Mouse (Mus musculus) T-helper 1 cell (primary cell): Measurements from ENCODE around the gene Ankmy1.

ENCODE experiments used
- in situ Hi-C: fragments of 300-600 bp; cut with MboI, MseI; formaldehyde crosslinking; loops from one replicate; pipeline ENCODE4 v1.15.1; 2025; ENCODE audit warnings: high pct_unique_total_duplicates

Ankmy1 gene

GRCm38 (mm10) chr1:92912286-92912685 lies 9.6 kb upstream of the Ankmy1 start:
- in situ Hi-C loops: no loop called here

- in situ Hi-C loops: no loop called here
Observed at GRCm38 (mm10) chr1:92911721-92912138, 9.0 kb upstream of the Ankmy1 start.

GRCm38 (mm10) chr1:92910925-92911720 lies 8.4 kb upstream of the Ankmy1 start:
- in situ Hi-C loops: no loop called here

GRCm38 (mm10) chr1:92910239-92910885 lies 7.7 kb upstream of the Ankmy1 start, which contains the start of gene Rnpepl1:
Gene Rnpepl1, plus strand, starts transcription at chr1:92910783.
- in situ Hi-C loops: no loop called here

- in situ Hi-C loops: no loop called here
Observed at GRCm38 (mm10) chr1:92909068-92909467, 6.4 kb upstream of the Ankmy1 start.

- in situ Hi-C loops: no loop called here
Observed at GRCm38 (mm10) chr1:92908664-92909063, 6.0 kb upstream of the Ankmy1 start.

DNA sequence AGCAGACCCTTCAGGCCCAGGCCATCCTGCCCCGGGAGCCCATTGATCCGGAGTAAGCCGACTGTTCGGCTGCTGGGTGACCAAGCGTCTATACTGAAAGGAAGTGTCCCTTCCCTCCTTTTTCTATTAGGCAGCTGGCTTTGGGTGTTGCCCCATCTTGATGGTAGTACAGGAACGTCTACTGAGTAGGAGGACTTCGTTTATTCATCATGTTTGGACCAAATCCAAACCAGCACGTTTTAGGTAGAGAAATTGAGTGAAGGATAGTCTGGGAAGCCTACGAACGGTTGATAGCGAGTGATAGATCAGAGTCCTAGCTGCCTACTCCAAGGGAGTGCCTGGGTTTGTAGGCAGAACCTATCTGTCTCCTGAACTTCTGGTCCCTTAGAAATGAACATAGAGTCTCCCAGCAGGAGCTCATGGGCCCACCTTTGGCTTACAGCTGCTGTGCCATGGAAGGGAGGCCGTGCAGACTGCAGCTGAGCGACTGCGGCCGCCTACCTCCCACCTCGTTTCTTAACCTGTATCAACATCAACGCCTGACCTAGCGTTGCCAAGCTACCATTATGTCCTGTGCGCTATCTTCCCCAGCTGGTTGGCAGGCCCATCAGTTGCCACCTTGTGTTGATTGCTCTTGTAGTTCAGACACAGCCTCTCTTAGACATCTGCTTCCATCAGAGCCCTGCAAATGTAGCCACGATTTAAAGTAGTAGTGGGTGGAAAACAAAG lies 5.1 kb upstream of the Ankmy1 start:
- in situ Hi-C loops: no loop called here

GRCm38 (mm10) chr1:92906779-92907631 lies 4.3 kb upstream of the Ankmy1 start, which contains the start of gene Dusp28:
Gene Dusp28, plus strand, starts transcription at chr1:92906981.
- in situ Hi-C loops: no loop called here

DNA sequence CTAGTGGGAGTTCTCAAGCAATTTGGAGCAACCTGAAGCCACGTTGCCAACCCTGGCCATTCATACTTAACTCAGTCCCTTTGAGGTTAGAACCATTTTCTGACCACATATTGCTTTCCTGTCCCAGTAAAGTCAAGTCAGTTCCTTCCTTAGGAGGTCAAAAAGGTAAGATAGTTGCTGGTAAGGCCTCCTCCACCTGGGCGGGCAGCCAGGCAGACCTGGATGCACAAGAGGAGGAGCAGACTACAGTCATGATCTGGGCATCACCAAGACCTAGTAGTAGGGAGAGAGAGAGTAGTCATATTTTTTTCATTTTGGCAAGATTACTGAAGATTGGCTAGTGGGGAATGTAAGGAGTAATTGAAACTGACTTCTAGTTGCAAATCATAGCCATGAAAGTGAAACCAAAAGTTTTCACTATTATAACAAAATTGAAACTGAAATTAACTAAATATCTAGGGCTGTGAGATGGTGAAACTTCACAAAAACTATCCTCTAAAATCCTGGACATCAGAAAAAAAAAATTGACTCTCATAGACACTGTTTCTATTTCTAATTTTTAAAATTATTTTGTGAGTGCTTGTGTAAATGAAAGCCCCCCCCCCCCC lies 3.1 kb upstream of the Ankmy1 start:
- in situ Hi-C loops: no loop called here

DNA sequence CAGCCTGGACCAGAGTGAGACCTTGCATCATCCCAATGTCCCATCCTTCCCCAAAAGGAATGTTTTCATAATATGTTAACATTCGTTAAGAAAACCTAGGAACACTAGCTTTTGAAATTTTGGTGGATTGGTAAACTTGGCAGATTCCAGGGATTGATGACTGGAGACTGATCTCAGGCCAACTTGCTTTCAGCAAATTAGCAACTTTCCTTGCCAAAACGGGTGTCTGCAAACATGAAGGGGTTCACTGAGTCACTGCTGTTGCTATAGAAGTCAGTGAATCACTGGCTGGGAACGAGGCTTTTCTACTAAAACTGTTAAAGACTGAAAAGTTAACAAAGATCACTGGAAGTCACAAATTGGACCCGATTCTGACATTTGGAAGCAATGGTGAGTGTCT lies 921 bp upstream of the Ankmy1 start:
- in situ Hi-C loops: no loop called here

DNA sequence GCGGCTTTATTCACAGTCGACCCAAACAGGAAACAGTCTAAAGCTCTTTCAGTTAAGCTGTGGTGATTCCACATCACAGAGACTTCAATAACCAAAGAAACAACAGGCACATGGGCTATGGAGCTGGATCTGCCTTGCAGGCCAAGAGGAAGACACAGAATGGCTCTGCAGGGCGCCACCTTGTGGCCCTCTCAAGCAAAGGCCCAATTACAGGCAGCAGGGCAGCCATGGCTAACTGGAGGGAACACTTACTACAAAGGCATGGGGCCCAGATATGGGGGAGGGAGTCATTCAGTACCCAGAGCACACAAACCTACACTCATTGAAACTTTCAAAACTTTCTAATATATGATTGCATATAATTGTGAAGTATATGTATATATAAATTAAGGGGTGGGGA lies 7.6 kb downstream of the Ankmy1 start:
- in situ Hi-C loops: no loop called here

GRCm38 (mm10) chr1:92893896-92894295 lies 8.8 kb downstream of the Ankmy1 start:
- in situ Hi-C loops: no loop called here

DNA sequence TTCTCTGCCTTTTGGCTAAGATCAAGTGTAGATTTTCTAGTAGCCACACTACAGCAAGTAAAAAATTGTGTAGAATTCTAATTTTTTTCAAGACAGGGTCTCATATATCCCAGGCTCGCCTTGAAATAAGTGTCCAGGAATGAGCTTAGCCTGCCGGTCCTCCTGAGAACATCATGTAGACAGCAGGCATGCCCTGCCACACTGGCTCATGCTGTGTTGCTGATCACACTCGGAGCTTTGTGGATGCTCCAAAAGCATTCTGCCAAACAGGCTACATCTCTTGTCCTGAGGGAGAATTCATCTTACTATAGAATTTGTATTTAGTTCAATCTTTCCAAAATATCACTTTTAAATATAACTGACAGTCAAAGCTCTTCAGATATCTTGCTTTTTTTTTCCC lies 9.9 kb downstream of the Ankmy1 start:
- in situ Hi-C loops: no loop called here

- in situ Hi-C loops: no loop called here
Observed at GRCm38 (mm10) chr1:92888901-92889655, 13.6 kb downstream of the Ankmy1 start.

GRCm38 (mm10) chr1:92881982-92882381 lies 20.7 kb downstream of the Ankmy1 start:
- in situ Hi-C loops: no loop called here

DNA sequence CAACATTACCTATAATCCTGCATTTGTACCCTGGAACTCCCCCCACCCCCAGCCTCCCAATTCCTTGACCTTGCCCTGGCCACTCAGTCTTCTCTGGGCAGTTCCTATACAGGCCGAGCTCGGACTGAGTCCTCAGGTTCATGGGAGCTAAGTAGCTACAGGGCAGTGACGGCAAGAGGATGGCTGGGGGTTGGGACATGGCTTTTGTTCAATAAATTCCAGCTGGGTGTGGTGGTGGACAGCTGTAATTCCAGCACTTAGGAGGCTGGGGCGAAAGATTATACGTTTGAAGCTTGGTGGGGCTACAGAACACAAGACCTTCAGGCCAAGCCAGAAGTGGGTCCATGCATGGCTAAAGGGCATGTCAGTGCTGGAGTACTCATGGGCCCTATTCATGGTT lies 22.6 kb downstream of the Ankmy1 start:
- in situ Hi-C loops: no loop called here

- in situ Hi-C loops: no loop called here
Observed at GRCm38 (mm10) chr1:92879266-92879665, 23.4 kb downstream of the Ankmy1 start.

DNA sequence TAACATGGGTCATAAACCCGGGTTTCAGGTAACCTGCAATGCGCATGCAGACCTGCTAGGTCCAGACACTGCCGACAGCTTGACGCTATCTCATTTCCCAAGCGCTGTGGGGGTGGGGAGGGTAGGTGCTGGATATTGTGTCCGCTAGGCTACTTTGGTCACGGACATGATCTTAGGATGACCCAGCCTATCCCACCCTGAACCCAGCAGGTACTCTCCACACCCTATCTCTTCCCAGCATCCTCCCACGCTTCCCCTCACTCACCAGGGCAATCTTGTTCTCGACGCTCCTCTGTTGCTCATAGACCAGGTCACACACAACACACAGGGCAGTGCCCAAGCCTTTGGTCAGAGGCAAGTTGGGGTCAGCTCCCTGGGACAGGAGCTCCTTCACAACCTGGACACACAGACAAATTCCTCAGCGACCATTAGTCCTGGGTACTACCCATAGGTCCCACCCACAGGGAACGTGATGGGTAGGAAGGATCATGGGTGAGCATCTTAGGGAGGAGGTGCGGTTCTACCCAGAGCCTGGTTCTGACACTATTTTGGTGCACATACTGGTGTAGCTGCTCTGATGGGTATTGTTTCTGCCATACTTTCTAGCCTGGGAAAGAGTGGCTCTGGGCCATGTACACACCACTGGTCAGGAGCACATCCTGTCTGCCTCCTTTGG lies 24.5 kb downstream of the Ankmy1 start:
- in situ Hi-C loops: no loop called here

GRCm38 (mm10) chr1:92877431-92877978 lies 25.2 kb downstream of the Ankmy1 start:
- in situ Hi-C loops: no loop called here
